Mouse (Mus musculus): ENCODE measurements at regions not wholly inside any gene's neighbourhood (a gene's known extent, or its start where the extent isn't known, plus 50 kb on each side); places are given as distances from the start of the nearest gene placed in this dataset.

DNA sequence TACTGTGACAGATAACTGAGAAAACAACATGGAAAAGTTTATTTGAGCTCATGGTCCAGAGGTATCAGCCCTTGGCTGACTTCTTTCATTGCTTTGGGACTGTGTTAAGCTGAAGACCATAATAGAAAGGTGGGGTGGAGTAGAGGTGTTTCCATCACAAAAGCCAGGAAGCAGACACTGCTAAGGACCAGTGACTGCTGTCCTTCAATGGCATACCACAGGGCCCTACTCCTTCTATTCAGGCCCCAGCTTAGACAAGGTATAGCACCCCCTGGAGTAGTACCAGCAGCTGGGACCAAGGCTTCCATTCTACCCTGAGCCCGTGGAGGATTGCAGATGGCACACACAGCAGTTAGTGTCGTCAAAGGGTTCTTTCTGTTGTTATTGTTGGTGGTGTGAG lies 151.4 kb upstream of the Grik3 start:
- Histone ChIP-seq H3K27ac (ENCODE audit: control insufficient read depth, low read depth, low read length) (no peak overlapping the region), H3K36me3 (ENCODE audit: control insufficient read depth in 1 of 2, insufficient read depth in 2 of 2, low read length in 2 of 2) (no peaks in the 10 kb centered on the region), H3K27me3 (ENCODE audit: control insufficient read depth in 1 of 2, insufficient read depth in 2 of 2, low read length in 2 of 2) (no peaks in the 10 kb centered on the region), H3K9me3 (replicated peaks; ENCODE audit: insufficient read depth, low read length) (no peaks in the 10 kb centered on the region), H3K4me3 (ENCODE audit: control insufficient read depth in 1 of 2, insufficient read depth in 1 of 2, low read depth in 2 of 2, low read length in 2 of 2) (no peak overlapping the region), H3K4me1 (ENCODE audit: control insufficient read depth in 1 of 2, insufficient read depth in 2 of 2, low read length in 2 of 2) (no peaks in the 10 kb centered on the region), H3K79me2 (ENCODE audit: control insufficient read depth, insufficient read depth, low read length, poor library complexity) (no peaks in the 10 kb centered on the region), H3K9ac (ENCODE audit: control insufficient read depth, low read depth, low read length, poor library complexity, severe bottlenecking) (no peak overlapping the region)
- TF ChIP-seq MAZ (IDR thresholded peaks at IDR 0.05; ENCODE audit: low read depth, low read length), result no peak
- no peak for TF ChIP-seq RAD21 (IDR thresholded peaks at IDR 0.05; ENCODE audit: low read depth, low read length)
- no peak for TF ChIP-seq CHD2 (IDR thresholded peaks at IDR 0.05; ENCODE audit: low read length)
- TF ChIP-seq USF2 (IDR thresholded peaks at IDR 0.05; ENCODE audit: borderline replicate concordance in 1 of 2, insufficient read depth in 1 of 2, low read depth in 1 of 2, low read length in 2 of 2), result no peak
- TF ChIP-seq ZC3H11A (IDR thresholded peaks at IDR 0.05; ENCODE audit: low read depth, low read length), result no peak
- no peak for TF ChIP-seq MEF2A (IDR thresholded peaks at IDR 0.05; ENCODE audit: extremely low read depth, insufficient replicate concordance, low read depth, low read length, poor library complexity, severe bottlenecking)
- no peak for TF ChIP-seq POLR2AphosphoS2 (IDR thresholded peaks at IDR 0.05; ENCODE audit: low read length)
- no peak for TF ChIP-seq EP300 (IDR thresholded peaks at IDR 0.05; ENCODE audit: low read depth in 1 of 2, low read length in 2 of 2)
- no peak for TF ChIP-seq SMC3 (IDR thresholded peaks at IDR 0.05; ENCODE audit: low read depth, low read length)
- no peak for DNase-seq (ENCODE audit: low read depth, low spot score)

DNA sequence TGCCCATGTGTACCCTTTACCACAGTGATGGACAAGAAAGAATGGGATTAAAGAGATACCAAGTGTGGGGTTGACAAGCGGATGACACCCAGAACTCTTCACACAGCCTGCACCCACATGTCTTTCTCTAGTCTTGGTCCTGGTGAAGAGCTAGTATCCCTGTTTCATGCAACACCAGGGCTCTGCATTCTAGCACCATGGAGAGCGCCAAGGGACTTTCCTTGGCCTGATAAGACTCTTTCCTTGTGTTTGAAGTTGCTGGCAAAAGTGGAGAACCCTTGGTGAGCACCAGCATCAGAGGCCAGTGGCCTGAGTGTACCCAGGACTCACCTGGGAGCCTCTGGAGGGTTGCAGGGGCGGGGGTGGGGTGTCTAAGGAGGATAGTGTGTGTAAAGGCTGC lies 161.7 kb upstream of the Grik3 start:
- H3K79me2 ChIP-seq (ENCODE audit: control insufficient read depth, insufficient read depth, low read length, poor library complexity), result no peaks in the 10 kb centered on the region
- no peaks in the 10 kb centered on the region for H3K36me3 ChIP-seq (ENCODE audit: control insufficient read depth in 1 of 2, insufficient read depth in 2 of 2, low read length in 2 of 2)
- H3K27ac ChIP-seq (ENCODE audit: control insufficient read depth, low read depth, low read length), result no peak overlapping the region
- TF ChIP-seq MAZ (IDR thresholded peaks at IDR 0.05; ENCODE audit: low read depth, low read length) (no peak), TAL1 (IDR thresholded peaks at IDR 0.05; ENCODE audit: low read length) (no peak), MYC (IDR thresholded peaks at IDR 0.05; ENCODE audit: low read depth, low read length) (no peak), ZC3H11A (IDR thresholded peaks at IDR 0.05; ENCODE audit: low read depth, low read length) (no peak), MEF2A (IDR thresholded peaks at IDR 0.05; ENCODE audit: extremely low read depth, insufficient replicate concordance, low read depth, low read length, poor library complexity, severe bottlenecking) (no peak), MYB (IDR thresholded peaks at IDR 0.05; ENCODE audit: low read depth, low read length) (no peak), UBTF (IDR thresholded peaks at IDR 0.05; ENCODE audit: borderline replicate concordance, insufficient read depth, low read depth, low read length) (no peak), NRF1 (IDR thresholded peaks at IDR 0.05; ENCODE audit: insufficient read depth, low read depth, low read length, poor library complexity, severe bottlenecking) (no peak)
- no peaks in the 10 kb centered on the region; a peak in 1 of 4 replicates for H3K27me3 ChIP-seq (ENCODE audit: control insufficient read depth in 1 of 2, insufficient read depth in 2 of 2, low read length in 2 of 2)
- no peak overlapping the region for H3K4me3 ChIP-seq (ENCODE audit: control insufficient read depth in 1 of 2, insufficient read depth in 1 of 2, low read depth in 2 of 2, low read length in 2 of 2)
- peak; percentile 6 for DNase-seq (ENCODE audit: low read depth, low spot score)
- no peaks in the 10 kb centered on the region for H3K9me3 ChIP-seq (replicated peaks; ENCODE audit: insufficient read depth, low read length)
- H3K9ac ChIP-seq (ENCODE audit: control insufficient read depth, low read depth, low read length, poor library complexity, severe bottlenecking), result no peak overlapping the region
- no peaks in the 10 kb centered on the region for H3K4me1 ChIP-seq (ENCODE audit: control insufficient read depth in 1 of 2, insufficient read depth in 2 of 2, low read length in 2 of 2)
